Mouse (Mus musculus) stomach, postnatal 0 days (tissue): Measurements from ENCODE around the gene Efna5.

Source experiments
- CTCF ChIP-seq: IDR thresholded peaks from 2 replicates; pipeline ENCODE4 v1.5.1; 2016; ENCODE audit warnings: antibody characterized with exemption, low read depth, mild to moderate bottlenecking, moderate library complexity
- EP300 ChIP-seq: optimal IDR thresholded peaks from 2 replicates; pipeline ENCODE3; 2016; ENCODE audit warnings: antibody characterized with exemption

GRCm38 (mm10) chr17:62646836-62647235 is 234.3 kb downstream of the Efna5 start:
- TF ChIP-seq EP300 = no peak
- no peak for TF ChIP-seq CTCF
